Mouse (Mus musculus) adrenal gland, postnatal 10 days (tissue): ENCODE data around the gene Dyx1c1. TPM values are rescaled to one million over a fixed set of nuclear protein-coding genes. Genes with fewer than 3 reads are reported as not detected.

ENCODE experiments used
- DNase-seq: peaks from one replicate; pipeline ENCODE4 v3.0.0; 2021; ENCODE audit warnings: mixed read lengths
- long read RNA-seq, 2 experiments: library from polyadenylated mRNA; stranded (forward); transcript quantifications; one replicate each; pipeline ENCODE4 v2.0.0; 2021
- total RNA-seq, 2 experiments: library from RNA; stranded (reverse); gene quantifications; 2 replicates each; pipeline ENCODE4 v1.2.3; 2021

Gene Dyx1c1
- under 1 TPM; 0.66 to 0.85 TPM for total RNA-seq
- long read RNA-seq, experiment 1, partial matches to known transcripts = 1 of 2 reads
- long read RNA-seq, experiment 1, other reads (novel, unspliced or antisense) = 1 of 2 reads
- long read RNA-seq, experiment 2, partial matches to known transcripts = 0 of 2 reads
- long read RNA-seq, experiment 2, other reads (novel, unspliced or antisense) = 0 of 2 reads

- peak; percentile 83 for DNase-seq
Observed at GRCm38 (mm10) chr9:72958521-72959450, at the start of gene Dyx1c1, which contains the start of gene Gm44503. Gene Dyx1c1 (plus strand): TSS chr9:72958785. Gene Gm44503 (plus strand): TSS chr9:72958852.

GRCm38 (mm10) chr9:72911381-72911780, 47.2 kb upstream of the Dyx1c1 start:
- DNase-seq = no peak

GRCm38 (mm10) chr9:72913551-72913950, 45.0 kb upstream of the Dyx1c1 start:
- DNase-seq = no peak

- no peak for DNase-seq
Observed at GRCm38 (mm10) chr9:72915728-72916127, 42.9 kb upstream of the Dyx1c1 start.

GRCm38 (mm10) chr9:72923068-72923467, 35.5 kb upstream of the Dyx1c1 start:
- no peak for DNase-seq

GRCm38 (mm10) chr9:72925021-72925934, 33.3 kb upstream of the Dyx1c1 start, which contains the start of gene Pygo1:
Gene Pygo1 (plus strand): TSS chr9:72925645.
- peak; percentile 71 for DNase-seq

GRCm38 (mm10) chr9:72925935-72926258, 32.7 kb upstream of the Dyx1c1 start:
- no peak for DNase-seq

- DNase-seq = peak; percentile 10
Observed at GRCm38 (mm10) chr9:72931166-72931790, 27.3 kb upstream of the Dyx1c1 start.

GRCm38 (mm10) chr9:72935309-72935708, 23.3 kb upstream of the Dyx1c1 start:
- no peak for DNase-seq

- DNase-seq = peak; percentile 18
Observed at GRCm38 (mm10) chr9:72936301-72936700, 22.3 kb upstream of the Dyx1c1 start.

- DNase-seq = no peak
Observed at GRCm38 (mm10) chr9:72943424-72943823, 15.2 kb upstream of the Dyx1c1 start.

- no peak for DNase-seq
Observed at GRCm38 (mm10) chr9:72944286-72944685, 14.3 kb upstream of the Dyx1c1 start.

GRCm38 (mm10) chr9:72947010-72947409, 11.6 kb upstream of the Dyx1c1 start:
- no peak for DNase-seq

GRCm38 (mm10) chr9:72949572-72949971, 9.0 kb upstream of the Dyx1c1 start:
- no peak for DNase-seq

GRCm38 (mm10) chr9:72954746-72955145, 3.8 kb upstream of the Dyx1c1 start:
- DNase-seq = peak; percentile 52

GRCm38 (mm10) chr9:72955546-72955945, 3.0 kb upstream of the Dyx1c1 start:
- peak; percentile 58 for DNase-seq

GRCm38 (mm10) chr9:72961346-72961745, 2.8 kb downstream of the Dyx1c1 start:
- DNase-seq = no peak

- no peak for DNase-seq
Observed at GRCm38 (mm10) chr9:72961959-72962358, 3.4 kb downstream of the Dyx1c1 start.

GRCm38 (mm10) chr9:72968349-72969061, 9.9 kb downstream of the Dyx1c1 start:
- peak; percentile 54 for DNase-seq

GRCm38 (mm10) chr9:72969874-72970273, 11.3 kb downstream of the Dyx1c1 start:
- DNase-seq = no peak

GRCm38 (mm10) chr9:72972435-72972834, 13.8 kb downstream of the Dyx1c1 start:
- DNase-seq = no peak
